Mouse (Mus musculus): ENCODE measurements around the gene Tusc2.

GRCm38 (mm10) chr9:107539940-107540339, 23.1 kb upstream of the Tusc2 start:
- TF ChIP-seq POLR2AphosphoS2 (IDR thresholded peaks at IDR 0.05; ENCODE audit: insufficient read length, low read depth) (peak; percentile 70), POLR2A (IDR thresholded peaks at IDR 0.05; ENCODE audit: insufficient read length, low read depth) (peak; percentile 24), USF1 (IDR thresholded peaks at IDR 0.05; ENCODE audit: low read depth) (no peak), CEBPB (IDR thresholded peaks at IDR 0.05; ENCODE audit: insufficient read depth, poor library complexity, severe bottlenecking) (no peak), MYOG (IDR thresholded peaks at IDR 0.05; ENCODE audit: control insufficient read depth in 1 of 3, insufficient read depth in 1 of 3, insufficient read length in 2 of 3, low read depth in 2 of 3) (no peak), E2F4 (IDR thresholded peaks at IDR 0.05; ENCODE audit: insufficient read depth) (no peak), TCF3 (IDR thresholded peaks at IDR 0.05; ENCODE audit: insufficient read length, low read depth) (no peak), MAX (IDR thresholded peaks at IDR 0.05; ENCODE audit: low read depth) (no peak), TCF12 (IDR thresholded peaks at IDR 0.05; ENCODE audit: insufficient read depth, poor library complexity, severe bottlenecking) (no peak), MYOD1 (IDR thresholded peaks at IDR 0.05; ENCODE audit: control insufficient read depth in 1 of 3, insufficient read length in 2 of 3, low read depth in 2 of 3) (no peak), REST (IDR thresholded peaks at IDR 0.05; ENCODE audit: insufficient read depth, insufficient read length) (no peak)
